Mouse (Mus musculus): ENCODE measurements at regions not wholly inside any gene's neighbourhood (a gene's known extent, or its start where the extent isn't known, plus 50 kb on each side); places are given as distances from the start of the nearest gene placed in this dataset.

- TF ChIP-seq CTCF (IDR thresholded peaks at IDR 0.05; ENCODE audit: low read depth) (peak; percentile 30; the same call in 1 of the 2 replicates), EP300 (IDR thresholded peaks at IDR 0.05; ENCODE audit: low read depth) (no peak)
Measured at GRCm38 (mm10) chr1:189550851-189551250, 137.0 kb downstream of the Cenpf start.

Data from liver, embryonic 14.5 days (tissue).